Mouse (Mus musculus): ENCODE measurements around the gene Enoph1.

Enoph1 gene

DNA sequence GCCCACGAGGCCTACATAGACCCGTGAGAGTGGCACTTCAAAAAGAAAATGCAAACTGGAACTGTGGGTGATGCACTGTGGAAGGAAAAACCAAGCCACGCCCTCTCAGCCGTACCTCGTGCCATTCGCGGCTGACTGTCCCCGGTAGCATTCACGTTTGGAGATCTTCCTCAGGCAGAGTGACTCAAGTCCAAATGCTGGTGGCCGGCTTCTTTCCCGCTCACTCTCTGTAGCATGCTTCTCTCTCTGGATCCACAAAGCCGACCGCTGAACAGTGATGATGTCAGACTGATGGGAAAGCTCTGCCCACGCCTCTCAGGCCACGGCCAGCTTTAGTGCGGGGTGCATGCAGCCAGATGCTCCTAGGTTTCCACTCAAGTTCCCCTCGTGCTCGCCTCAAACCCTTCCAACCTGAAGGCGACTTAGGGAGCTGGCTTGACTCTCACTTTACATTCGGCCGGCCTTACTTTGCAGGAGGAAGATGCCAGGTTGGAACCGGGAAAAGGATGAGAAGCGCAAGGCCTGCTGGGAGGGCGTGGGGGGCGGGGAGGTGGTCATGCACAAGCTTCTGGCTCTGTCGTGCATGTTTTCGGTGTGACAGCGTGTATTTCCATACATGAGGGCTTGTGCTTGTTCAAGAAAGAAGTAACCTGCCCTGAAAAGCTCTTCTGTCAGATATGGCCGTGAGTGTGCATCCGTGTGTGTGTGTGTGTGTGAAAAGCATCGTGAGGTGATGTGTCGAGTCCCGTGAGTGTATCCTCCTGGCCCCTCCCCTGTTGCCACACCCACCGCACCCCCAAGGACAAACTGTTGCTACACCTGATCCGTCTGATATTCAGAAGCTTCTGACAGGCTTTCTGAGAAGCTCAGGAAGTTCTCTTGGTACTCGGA lies 39.5 kb downstream of the Enoph1 start:
- DNase-seq = peak in 1 of 2 experiments; percentile 25

DNA sequence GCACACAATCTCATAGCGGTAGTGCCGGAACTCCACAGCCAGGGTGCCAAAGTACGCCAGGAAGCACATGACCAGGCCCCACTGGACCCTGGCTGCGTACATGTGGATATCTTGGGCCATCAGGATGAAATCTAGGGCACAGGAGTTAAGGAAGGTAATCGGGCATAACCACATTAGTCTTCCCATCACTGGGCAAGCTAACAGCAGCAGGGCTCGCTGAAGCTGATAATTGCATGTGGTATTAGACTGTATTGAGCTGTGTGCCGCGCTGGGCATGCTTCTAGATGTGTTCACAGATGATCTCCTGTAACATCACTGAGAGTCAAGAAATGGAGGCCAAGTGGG lies 40.1 kb downstream of the Enoph1 start:
- DNase-seq = peak in 1 of 2 experiments; percentile 34

DNA sequence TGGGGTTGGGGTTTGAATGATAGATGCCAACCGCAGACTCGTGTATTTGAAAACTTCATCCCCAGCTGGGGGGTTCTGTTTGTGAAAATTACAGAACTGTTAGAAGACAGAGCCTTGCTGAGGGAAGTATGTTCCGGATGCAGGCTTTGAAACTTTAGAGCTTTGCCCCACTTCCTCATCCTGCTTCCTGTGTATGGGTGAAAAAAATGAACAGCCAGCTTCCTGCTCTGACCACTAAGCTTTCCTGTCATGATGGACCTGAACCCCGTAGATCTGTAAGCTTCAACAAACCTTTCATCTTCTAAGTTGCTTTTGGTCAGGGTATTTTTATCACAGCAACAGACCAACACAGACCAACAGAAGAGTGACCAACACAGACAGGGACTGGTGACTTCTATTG lies 42.2 kb downstream of the Enoph1 start:
- no peak for DNase-seq

DNA sequence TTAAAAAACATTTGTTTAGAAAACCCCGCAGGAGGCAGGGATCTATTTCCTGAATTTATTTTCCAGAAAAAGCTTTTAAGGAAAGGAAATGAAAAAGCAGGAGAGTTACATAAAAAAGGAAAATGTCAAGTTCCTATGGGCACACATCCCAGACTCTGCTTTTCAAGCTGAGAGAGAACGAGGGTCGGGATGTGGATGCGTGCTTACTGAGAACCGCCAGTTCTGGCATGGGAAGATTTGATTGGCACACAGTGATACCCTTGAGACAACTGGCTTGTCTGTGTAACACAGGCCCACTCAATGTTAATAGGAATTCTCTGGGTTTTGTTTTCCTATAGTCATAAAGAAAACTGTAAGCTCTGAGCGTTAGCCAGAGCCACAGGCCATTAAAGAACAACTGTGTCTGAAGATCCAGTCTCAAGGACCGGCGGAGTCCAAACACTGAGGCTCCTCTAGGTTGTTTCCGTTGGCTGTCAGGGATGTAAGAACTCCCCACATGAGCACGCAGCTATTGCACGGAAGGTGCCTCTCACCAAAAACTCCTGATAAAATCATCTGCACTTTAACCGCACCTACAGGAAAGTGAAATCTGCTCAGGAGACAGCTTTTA lies 44.3 kb downstream of the Enoph1 start:
- DNase-seq = no peak

DNA sequence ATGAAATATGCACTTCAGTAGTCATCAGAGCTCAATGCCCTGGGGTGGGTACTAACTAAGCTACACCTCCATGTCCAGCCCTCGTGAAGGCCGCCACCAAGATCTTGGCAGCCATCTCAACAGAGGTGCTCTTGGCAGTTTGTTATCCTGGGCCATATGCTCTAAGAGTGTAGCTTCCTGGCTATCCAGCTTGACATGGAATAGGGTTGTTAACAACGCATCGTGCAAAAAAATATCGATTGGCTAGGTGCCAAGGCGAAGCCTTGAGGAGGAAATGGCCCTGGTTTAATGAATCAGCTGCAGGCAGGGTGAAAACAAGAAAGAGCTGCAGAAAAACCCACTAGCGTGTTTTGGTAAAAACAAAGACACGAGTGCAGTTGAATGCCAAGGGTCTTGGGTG lies 45.3 kb downstream of the Enoph1 start:
- peak; percentile 32 to 44 for DNase-seq

DNA sequence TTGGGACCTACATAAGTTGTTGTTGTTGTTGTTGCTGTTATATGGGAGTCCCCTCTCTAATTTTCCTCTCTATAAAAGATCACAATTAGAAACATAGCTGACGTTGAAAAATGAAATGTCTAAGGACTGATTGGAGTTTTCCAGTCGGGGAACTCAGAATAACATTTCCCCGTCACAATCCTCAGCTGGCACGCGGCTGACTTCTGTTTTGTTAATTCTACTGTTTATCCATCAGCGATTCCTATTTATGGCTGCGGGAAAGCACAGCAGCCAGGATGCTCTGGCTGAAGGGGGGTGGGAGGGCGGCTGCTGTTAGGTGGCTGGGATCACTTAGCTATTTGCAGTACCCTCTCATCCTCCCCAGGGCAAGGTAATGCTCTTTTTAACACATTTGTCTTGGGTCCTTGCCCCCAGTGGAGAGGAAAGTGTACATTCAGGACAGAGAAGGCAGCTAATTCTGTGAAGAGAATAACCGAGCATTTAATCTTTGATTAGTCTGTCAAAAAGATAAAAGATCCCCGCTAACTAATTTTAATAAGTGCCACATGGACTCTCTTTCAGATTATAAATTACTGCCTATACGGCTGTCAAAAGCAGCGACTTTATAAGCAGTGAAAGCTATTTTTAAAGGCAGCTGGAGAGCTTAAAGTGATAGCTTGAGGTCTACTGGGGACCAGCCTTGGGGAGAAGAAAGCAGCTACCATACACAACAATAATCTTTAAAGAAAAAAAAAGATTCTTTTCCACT lies 50.9 kb downstream of the Enoph1 start:
- DNase-seq = peak in 1 of 2 experiments; percentile 17

DNA sequence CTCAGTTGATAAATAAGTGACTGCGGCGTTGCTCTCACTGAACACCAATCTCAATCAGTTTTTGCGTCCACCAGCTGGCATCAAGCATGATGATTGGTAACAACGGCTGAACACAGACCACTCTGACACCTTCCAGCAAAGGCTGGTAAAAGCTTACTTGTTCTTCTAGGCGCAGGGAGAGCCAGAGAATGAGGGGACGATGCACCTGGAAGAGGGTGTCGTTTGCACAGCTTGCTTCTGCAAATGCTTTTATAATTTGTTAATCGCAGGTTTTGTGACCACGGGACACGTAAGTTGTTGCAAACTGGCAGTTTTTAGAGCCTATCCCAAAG lies 51.4 kb downstream of the Enoph1 start:
- DNase-seq = no peak

DNA sequence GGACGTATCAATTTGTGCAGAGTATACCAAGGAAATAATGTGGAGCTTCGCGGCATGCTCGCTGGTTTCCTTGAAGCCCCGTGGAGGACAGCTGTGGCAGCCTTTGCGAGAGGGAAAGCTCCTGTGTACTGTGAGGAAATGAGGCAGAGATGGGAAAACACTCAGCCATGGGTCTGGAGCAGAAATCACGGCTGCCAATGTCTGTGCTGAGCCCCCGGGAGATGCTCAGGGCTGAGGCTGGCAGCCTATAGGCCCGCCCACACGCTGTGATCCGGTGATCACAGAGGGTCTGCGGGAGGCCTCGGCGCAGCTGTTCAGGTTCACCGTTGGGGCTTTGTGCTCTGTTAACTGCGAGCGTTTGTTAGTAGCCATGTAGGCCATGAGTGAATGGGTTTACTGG lies 51.8 kb downstream of the Enoph1 start:
- DNase-seq = peak in 1 of 2 experiments; percentile 24

DNA sequence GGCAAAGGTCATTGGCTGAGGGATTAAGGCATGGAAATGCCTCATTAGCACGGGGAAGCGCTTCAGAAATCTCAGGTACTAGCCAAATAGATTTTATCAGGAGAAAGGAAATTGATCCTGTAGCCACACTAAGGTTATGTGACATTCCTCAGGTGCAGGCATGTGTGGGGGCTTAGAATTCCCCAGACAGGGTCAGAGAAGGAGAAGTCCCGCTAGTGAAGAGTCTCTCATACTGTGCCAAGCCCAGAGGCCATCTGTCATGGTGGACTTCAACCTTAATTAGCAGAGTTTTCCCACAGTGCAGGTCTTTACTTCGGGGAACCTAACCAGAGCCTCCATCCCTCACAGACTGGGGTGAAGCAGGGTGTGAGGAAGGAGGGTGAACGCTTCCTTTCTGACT lies 57.2 kb downstream of the Enoph1 start:
- no peak for DNase-seq

DNA sequence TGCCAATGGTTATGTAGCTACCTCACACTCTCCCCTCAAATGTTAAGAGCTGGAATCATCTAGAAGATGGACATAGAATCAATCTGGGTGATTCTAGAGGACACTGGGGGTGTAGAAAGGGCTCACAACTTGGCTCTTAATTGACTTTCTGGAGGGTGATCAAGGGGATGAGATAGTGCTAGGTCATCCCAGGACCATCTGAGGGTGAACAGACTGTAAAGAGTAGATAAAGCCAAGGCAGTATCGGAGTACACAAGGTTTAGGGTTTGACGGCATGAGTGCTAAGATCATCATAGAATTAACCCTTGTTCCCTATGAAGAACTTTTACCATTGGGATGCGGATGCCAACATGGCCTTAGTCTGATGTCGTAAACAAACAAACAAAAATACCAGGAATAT lies 58.2 kb downstream of the Enoph1 start:
- DNase-seq = no peak

DNA sequence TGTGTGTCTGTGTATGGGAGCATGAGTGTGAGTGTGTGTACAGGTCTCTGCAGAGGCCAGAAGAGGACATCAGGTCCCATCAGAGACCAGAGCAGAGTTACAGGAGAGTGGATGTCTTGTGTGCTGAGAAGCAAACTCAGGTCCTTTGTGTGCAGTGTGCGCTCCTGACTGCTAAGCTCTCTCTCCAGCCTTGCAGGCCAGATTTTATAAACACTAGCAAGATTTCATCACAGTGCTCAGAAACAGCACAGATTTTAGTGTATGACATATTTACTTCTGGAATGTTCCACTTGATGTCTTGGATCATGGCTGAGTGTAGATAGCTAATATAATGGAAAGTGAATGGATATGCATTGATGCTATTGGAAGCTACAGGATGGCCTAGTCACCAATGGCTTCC lies 62.6 kb downstream of the Enoph1 start:
- DNase-seq = no peak

DNA sequence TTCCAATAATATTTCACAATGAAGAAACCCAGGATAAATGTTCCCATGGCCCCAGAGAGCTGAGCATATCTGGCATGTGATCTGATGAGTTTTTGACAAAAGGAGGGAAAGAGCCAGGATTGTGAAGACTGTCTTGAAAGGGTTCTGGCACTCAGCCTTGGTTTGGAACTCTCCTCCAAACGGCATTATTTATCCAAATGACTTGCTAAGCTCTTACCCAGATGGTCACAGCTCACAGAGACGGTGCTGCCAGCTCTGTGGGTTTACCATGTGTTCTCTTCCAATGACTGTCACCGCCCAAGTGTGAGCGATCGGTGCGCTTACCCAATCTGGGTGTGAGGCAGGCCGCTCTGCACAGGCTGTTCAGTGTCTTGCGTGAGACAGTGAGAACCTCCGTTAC lies 69.1 kb downstream of the Enoph1 start:
- DNase-seq = no peak

DNA sequence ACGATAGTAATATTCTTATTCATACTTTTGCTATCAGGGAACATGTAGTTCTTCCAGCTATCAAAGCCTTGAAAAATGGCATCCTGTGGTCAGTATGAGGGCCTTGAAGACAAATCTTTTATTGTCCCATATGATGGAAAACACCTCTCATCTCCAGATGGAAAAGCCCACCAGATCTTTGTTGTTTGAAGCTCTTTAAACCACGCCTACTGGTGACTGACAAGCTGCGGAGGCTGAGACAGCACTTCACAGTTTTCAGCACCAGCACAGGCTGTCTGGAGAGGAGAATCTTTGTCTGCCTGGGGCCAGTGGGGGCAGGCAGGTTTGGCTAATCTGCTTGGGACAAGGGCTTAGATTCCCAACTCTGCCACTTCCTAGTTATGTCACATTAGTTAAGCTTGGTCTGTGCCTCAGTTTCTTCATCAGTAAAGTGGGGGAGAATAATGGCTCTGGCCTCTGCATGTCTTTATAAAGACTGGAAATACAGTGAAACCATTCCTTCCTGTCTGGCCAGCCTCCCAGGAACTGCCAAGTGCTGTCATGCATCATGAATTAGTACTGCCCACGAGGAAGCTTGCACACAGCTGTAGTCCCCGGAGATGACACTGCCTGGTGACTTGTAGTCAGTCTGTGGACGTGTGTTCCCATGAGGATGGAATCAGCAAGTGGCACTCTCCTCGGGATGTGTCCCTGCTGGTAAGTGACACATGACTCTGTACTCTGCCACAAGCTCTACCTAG lies 69.9 kb downstream of the Enoph1 start:
- DNase-seq = peak; percentile 26 to 47

DNA sequence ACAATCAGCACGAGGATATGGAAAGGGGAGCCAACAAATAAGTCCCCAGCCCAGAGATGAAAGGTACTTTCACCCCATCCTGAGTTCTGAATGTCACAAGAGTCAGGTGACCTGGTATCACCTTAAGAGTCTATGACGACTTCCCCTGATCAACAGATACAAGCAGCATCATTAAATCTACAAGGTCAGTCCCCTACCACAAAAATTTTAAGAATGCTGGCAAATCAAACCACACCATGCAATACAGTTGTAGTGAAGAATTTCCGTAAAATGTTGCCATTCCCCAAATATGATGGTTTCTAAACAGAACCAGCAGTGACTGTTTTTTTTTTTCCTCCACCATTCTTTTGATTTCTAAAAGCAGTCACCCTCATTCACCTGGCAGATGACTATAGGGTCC lies 70.8 kb downstream of the Enoph1 start:
- DNase-seq = no peak

DNA sequence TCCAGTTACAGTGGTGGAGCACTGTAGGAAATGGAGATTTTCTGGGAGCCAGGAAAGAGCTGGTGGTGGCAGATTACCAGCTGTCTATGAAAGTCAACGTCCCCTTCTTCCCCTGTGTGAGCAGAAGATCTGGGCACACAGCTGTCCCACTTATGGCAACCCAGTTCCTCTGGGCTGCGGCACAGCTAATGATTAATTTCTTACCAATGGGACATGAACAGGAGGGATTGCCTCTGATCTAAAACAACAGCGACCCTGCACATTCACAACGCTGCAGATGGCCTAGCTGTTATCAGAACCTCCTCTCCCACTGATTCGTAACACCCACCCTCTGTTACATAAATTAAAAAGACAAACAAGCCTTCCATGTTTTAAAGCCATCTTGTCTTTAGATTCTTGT lies 73.6 kb downstream of the Enoph1 start:
- DNase-seq = no peak
